Mouse (Mus musculus) liver, embryonic 11.5 days (tissue): ENCODE measurements around the gene Chil1. TPM values are rescaled to one million over a fixed set of nuclear protein-coding genes. Genes with fewer than 3 reads are reported as not detected.

ENCODE experiments used
- ATAC-seq: fragments of 200-750 bp; cut with Nextera tagmentation; replicated peaks from 2 replicates; pipeline ENCODE4 v1.8.0; 2017; ENCODE audit warnings: moderate number of reproducible peaks, mild to moderate bottlenecking, moderate TSS enrichment, moderate library complexity; ENCODE audit not compliant: low FRiP score
- DNase-seq: peaks from one replicate; pipeline ENCODE4 v3.0.0-alpha.2; 2017; ENCODE audit warnings: low spot score
- H3K27ac ChIP-seq: fragments of 300-500 bp; sonication (generic); 2 replicates; pipeline ENCODE4 v1.5.1; 2014; ENCODE audit warnings: mild to moderate bottlenecking, low read depth, low read length, control low read depth
- H3K27me3 ChIP-seq: fragments of 300-500 bp; sonication (generic); replicated peaks from 2 replicates; pipeline ENCODE4 v1.6.1; 2014; ENCODE audit warnings: low read length, mixed read lengths; ENCODE audit not compliant: control insufficient read depth, insufficient read depth
- H3K36me3 ChIP-seq: fragments of 300-500 bp; sonication (generic); 2 replicates; pipeline ENCODE4 v1.6.1; 2014; ENCODE audit warnings: mild to moderate bottlenecking, low read length, moderate library complexity, mixed read lengths; ENCODE audit not compliant: control insufficient read depth, insufficient read depth
- H3K4me1 ChIP-seq: fragments of 300-500 bp; sonication (generic); replicated peaks from 2 replicates; pipeline ENCODE4 v1.6.1; 2014; ENCODE audit warnings: low read length, mixed read lengths; ENCODE audit not compliant: control insufficient read depth, insufficient read depth
- H3K4me2 ChIP-seq: fragments of 300-500 bp; sonication (generic); 2 replicates; pipeline ENCODE4 v1.6.1; 2014; ENCODE audit warnings: mild to moderate bottlenecking, control low read depth, moderate library complexity
- H3K4me3 ChIP-seq: fragments of 300-500 bp; sonication (generic); 2 replicates; pipeline ENCODE4 v1.5.1; 2014; ENCODE audit warnings: low read depth, low read length, control low read depth
- H3K9ac ChIP-seq: fragments of 300-500 bp; sonication (generic); 2 replicates; pipeline ENCODE4 v1.6.1; 2014; ENCODE audit warnings: low read depth, low read length, control low read depth
- H3K9me3 ChIP-seq: fragments of 300-500 bp; sonication (generic); 2 replicates; pipeline ENCODE4 v1.6.1; 2016; ENCODE audit warnings: low read length, inconsistent platforms, mixed read lengths; ENCODE audit not compliant: control insufficient read depth
- WGBS: fragments of 180-500 bp; shearing (Covaris S2); extraction: QIAGEN DNeasy Blood & Tissue Kit; methylation state at CpG from one replicate; pipeline ENCODE4 v1.1.7; 2014; 5-methylcytosine and 5-hydroxymethylcytosine counted together
- polyA plus RNA-seq: library from polyadenylated mRNA; unstranded; fragments of >200 nt; fragmentation: Nextera tagmentation; extraction: Ambion mirVana; gene quantifications from 2 replicates; pipeline ENCODE4 v1.2.1, GENCODE M21; 2014

The Chil1 gene
- polyA plus RNA-seq, 1 experiment from 2014 or later, result 0.41 TPM

DNA sequence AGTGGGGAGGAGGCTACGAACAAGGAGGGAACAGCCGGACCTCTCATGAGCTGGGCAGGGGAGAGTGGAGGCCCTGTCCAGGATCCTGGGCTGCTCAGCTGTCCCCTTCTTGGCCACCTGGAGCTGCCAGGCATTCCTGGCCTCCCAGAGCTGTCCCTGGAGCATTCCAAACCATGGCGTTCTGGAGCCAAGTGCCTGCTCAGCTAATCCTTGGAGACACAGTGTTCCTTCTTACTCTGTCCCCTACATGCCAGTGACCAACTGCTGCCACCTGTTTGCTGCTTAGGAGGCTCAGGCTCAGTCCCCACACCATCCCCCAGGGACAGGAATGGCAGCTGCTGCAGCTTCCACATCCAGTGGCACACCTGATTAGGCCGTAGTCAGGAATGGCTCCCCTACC is 14.0 kb downstream of the Chil1 start:
- no peak overlapping the region for H3K9ac ChIP-seq

DNA sequence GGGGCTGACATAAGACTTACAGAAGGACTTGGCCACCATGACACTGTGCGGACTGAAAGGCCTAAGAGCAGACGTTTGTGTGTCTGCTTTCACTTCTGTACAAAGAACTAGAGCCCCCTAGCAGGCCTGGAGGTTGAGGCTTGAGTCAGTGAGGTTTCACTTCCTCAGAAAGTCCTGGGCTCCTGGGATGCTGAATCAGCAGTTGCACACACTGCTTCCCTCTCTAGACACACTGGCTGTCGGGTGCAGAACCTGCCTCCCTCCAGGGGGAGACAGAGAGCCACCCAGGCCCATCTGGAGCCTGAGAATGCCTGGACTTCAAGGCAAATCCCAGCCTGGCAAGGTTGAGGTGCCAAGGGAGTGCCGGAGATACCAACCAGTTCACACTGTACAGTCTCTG is 14.4 kb downstream of the Chil1 start:
- no peak overlapping the region for H3K9ac ChIP-seq
- no peaks in the 10 kb centered on the region for H3K36me3 ChIP-seq
- no peak overlapping the region for H3K4me3 ChIP-seq
- no peaks in the 10 kb centered on the region for H3K9me3 ChIP-seq
- peaks cover 6% of the 10 kb centered on the region; the same call in 1 of the 2 replicates for H3K27me3 ChIP-seq
- DNase-seq (no peak), ATAC-seq (peak; percentile 37; the same call in 1 of the 2 replicates)
- no peak overlapping the region for H3K27ac ChIP-seq
- WGBS, result 50% methylated on average over 4 of the region's 4 CpGs
- H3K4me1 ChIP-seq, result peaks cover 13% of the 10 kb centered on the region
- H3K4me2 ChIP-seq, result no peak overlapping the region

More for the DNA sequence above, 14.0 kb downstream of the Chil1 start:
- Histone ChIP-seq H3K27ac (no peak overlapping the region), H3K4me3 (no peak overlapping the region), H3K4me2 (no peak overlapping the region), H3K36me3 (no peaks in the 10 kb centered on the region), H3K9me3 (no peaks in the 10 kb centered on the region), H3K4me1 (peaks cover 13% of the 10 kb centered on the region), H3K27me3 (peaks cover 6% of the 10 kb centered on the region; the same call in 1 of the 2 replicates)
- ATAC-seq, result no peak
- 60% methylated on average over 4 of the region's 4 CpGs for WGBS
- DNase-seq, result no peak

GRCm38 (mm10) chr1:134197325-134197982 is 15.5 kb downstream of the Chil1 start:
- 83% methylated on average over 15 of the region's 15 CpGs for WGBS
- H3K36me3 ChIP-seq, result no peaks in the 10 kb centered on the region
- H3K27ac ChIP-seq, result no peak overlapping the region
- peaks cover 13% of the 10 kb centered on the region for H3K4me1 ChIP-seq
- ATAC-seq, result no peak
- H3K9me3 ChIP-seq, result no peaks in the 10 kb centered on the region
- no peak overlapping the region for H3K4me2 ChIP-seq
- peaks cover 6% of the 10 kb centered on the region; the same call in 1 of the 2 replicates for H3K27me3 ChIP-seq
- DNase-seq, result no peak
- no peak overlapping the region for H3K9ac ChIP-seq
- H3K4me3 ChIP-seq, result no peak overlapping the region

DNA sequence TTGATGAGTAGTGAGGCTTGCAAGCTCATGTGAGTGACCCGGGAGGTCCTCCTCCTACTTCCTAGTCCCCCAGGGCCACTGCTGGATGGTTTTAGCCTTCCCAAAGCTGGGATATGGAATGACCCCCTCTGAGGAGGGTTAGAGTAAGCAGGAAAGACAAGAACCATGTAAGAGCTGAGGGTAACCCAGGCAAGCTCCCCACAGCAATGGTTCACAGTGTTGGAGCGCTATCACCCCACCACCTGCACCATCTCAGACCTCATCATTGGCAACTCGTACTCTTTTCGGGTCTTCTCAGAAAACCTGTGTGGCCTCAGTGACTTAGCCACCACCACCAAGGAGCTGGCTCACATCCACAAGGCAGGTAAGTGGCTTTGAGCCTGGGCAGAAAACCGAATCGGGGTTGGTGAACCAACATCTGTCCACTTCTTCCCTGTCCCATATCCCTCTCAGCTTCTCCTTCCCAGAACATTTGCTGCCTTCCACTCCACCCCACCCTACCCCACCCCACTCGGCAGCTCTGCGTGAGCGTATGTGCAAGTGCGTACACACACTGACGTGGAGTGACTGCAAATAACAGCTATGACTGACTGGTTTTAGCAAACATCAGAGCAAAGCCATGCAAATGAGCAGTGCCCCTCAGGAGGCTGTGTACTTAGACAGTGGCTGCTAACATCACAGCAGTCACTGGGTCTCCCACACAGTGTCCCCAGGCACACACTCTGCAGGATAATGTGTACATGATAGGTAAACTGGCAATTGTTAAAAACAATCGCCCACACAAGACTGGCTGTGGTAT is 16.4 kb downstream of the Chil1 start:
- Histone ChIP-seq H3K4me3 (no peak overlapping the region), H3K27me3 (peaks cover 6% of the 10 kb centered on the region; the same call in 1 of the 2 replicates), H3K27ac (no peak overlapping the region), H3K4me1 (peaks cover 13% of the 10 kb centered on the region), H3K36me3 (no peaks in the 10 kb centered on the region), H3K9me3 (no peaks in the 10 kb centered on the region), H3K9ac (no peak overlapping the region), H3K4me2 (no peak overlapping the region)
- ATAC-seq (no peak), DNase-seq (no peak)
- 83% methylated on average over 12 of the region's 12 CpGs for WGBS

DNA sequence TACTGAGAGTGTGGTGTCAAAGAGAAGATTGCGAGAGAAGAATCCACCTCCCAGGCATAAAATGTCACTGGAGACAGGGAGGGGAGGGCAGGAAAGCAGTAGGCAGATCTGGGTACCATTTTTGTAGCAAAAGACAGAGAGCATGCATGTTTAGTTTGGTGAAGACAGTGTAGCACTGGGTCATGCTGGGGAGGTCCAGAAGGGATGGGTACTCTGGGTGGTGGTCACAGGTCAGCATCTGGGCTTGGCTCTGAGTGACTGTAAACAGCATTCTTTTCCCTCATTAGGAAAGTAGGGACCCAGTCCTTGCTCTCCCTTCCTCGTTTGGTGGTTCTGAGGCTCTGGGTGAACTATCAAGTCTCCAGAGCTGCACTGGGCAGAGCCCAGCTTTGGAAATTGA is 18.5 kb downstream of the Chil1 start:
- Histone ChIP-seq H3K4me2 (no peak overlapping the region), H3K27ac (no peak overlapping the region), H3K27me3 (peaks cover 4% of the 10 kb centered on the region; the same call in 1 of the 2 replicates), H3K4me1 (peaks cover 14% of the 10 kb centered on the region), H3K9ac (no peak overlapping the region), H3K9me3 (no peaks in the 10 kb centered on the region), H3K4me3 (no peak overlapping the region), H3K36me3 (no peaks in the 10 kb centered on the region)
- ATAC-seq, result no peak
- WGBS, result 46% methylated on average over 2 of the region's 2 CpGs
- no peak for DNase-seq

DNA sequence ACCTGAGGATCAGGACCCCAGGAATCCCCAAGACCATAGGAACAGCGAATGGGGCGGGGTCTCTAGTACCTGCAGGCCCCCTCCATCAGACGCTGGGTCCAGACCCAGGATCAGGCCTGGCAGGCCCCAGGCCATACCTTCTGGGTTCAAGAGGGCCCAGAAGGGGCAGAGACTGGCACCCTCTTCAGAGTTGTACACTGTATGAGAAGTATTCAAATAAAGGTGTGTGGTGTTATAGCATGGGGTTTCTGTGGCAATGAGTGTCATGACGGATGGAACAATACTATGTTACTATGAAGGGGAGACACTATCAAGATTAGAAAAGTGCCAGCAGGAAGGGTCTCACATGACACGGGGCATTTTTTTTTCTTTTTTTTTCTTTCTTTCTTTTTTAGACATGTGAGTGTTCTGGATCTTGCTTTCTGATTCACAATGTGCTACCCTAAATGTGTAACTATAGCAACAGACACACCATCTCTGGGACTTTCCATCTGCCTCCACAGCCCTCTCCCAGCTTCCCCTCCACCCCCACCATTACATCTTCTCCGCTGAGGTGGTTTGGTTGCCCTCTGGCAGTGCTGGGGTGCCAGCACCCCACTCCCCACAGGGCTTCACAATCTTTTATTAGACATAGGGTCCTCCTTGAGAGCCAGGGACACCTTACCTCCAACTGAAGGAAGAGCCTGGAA is 19.2 kb downstream of the Chil1 start:
- Histone ChIP-seq H3K4me1 (peaks cover 14% of the 10 kb centered on the region), H3K4me3 (no peak overlapping the region), H3K27me3 (peaks cover 4% of the 10 kb centered on the region; the same call in 1 of the 2 replicates), H3K9ac (no peak overlapping the region), H3K27ac (no peak overlapping the region), H3K4me2 (no peak overlapping the region), H3K9me3 (no peaks in the 10 kb centered on the region), H3K36me3 (no peaks in the 10 kb centered on the region)
- 78% methylated on average over 6 of the region's 6 CpGs for WGBS
- ATAC-seq (no peak), DNase-seq (no peak)

DNA sequence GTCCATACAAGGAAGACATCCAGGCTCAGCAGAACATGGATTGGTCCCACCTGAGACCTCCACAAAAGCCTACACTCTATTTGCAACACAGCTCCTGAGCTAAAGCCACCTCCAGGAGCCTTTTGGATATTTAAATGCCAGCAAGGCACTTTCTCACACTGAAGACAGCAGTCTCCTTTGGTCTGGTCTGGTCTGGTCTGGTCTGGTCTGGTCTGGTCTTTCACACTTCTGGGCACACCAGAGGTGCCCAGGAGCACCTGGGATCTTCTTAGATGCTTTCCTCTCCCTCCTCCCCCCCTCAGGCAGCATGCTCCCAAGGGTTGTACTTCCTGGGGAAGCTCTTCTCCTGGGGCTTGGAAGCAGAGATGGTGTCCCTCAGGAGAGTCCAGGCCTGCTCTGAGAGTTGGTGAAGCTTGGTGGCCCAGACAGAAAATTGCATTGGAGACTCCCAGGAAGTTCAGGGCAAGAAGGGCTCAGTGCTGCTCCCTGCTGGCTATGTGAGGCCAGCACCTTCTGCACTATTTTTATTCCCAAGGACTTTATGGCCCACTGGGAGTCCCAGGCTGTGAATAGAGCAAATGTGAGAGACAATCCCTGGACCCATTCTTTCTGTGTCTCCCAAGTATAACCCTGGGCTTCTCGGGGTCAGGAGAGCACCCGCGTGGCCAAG is 19.9 kb downstream of the Chil1 start:
- Histone ChIP-seq H3K27me3 (peaks cover 4% of the 10 kb centered on the region; the same call in 1 of the 2 replicates), H3K27ac (no peak overlapping the region), H3K4me3 (no peak overlapping the region), H3K4me2 (no peak overlapping the region), H3K9ac (no peak overlapping the region), H3K9me3 (no peaks in the 10 kb centered on the region), H3K36me3 (no peaks in the 10 kb centered on the region), H3K4me1 (peaks cover 18% of the 10 kb centered on the region)
- no peak for DNase-seq
- ATAC-seq, result no peak
- 48% methylated on average over 3 of the region's 3 CpGs for WGBS

- WGBS, result 90% methylated on average over 13 of the region's 13 CpGs
- H3K27me3 ChIP-seq, result peaks cover 4% of the 10 kb centered on the region; the same call in 1 of the 2 replicates
- no peaks in the 10 kb centered on the region for H3K36me3 ChIP-seq
- H3K4me2 ChIP-seq, result no peak overlapping the region
- H3K4me1 ChIP-seq, result peaks cover 18% of the 10 kb centered on the region
- H3K9me3 ChIP-seq, result peaks cover 4% of the 10 kb centered on the region; the same call in 1 of the 2 replicates
- ATAC-seq (no peak), DNase-seq (no peak)
- no peak overlapping the region for H3K9ac ChIP-seq
- no peak overlapping the region for H3K27ac ChIP-seq
- no peak overlapping the region for H3K4me3 ChIP-seq
Observed at GRCm38 (mm10) chr1:134204230-134204629, 22.3 kb downstream of the Chil1 start.
